Comparison of ENCODE assay signal across 13 mouse cellular contexts in the genomic region with DNA sequence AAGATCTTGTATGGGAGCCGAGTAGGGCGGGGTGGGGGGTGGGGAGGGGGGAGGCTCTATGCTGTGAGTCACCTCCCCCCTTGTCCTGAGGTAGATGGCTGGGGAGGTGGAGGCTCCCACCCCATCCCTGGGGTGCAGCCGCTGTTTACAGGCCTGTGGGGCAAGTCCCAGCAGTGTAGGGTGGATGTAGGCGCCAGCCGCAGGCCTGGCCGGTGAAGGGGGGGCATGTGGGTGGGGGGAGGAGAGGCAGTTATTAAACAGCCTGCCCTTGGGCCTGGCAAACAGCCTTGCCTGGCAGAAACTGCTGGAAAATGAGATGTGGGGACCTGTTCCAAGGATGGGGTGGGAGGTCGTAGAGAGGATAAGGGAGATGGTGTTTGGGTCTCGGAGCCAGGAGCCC. TPM values are rescaled to one million over a fixed set of nuclear protein-coding genes. Genes with fewer than 3 reads are reported as not detected.
DNase-seq lines count a peak whose midpoint lies in the region; ATAC-seq and TF ChIP-seq lines count a peak whose summit lies in the region.
"Had no signal": no experiment of that assay in that cellular context is flagged by ENCODE, and none has a peak within 500 bp of the region (broad histone marks: within the 10 kb centered on the region; RNA-seq: fewer than 3 reads in every experiment).

No protein-coding gene starts in this region.

- peak overlapping the region; percentile 12; the same call in 1 of the 2 replicates for H3K9ac ChIP-seq in limb, embryonic 11.5 days (ENCODE audit: low read length)
- H3K9ac ChIP-seq: forebrain, embryonic 12.5 days; kidney, embryonic 15.5 days had no signal

- H3K27me3 ChIP-seq in limb, embryonic 11.5 days (ENCODE audit: control insufficient read depth, insufficient read depth, low read length) = no peaks in the 10 kb centered on the region
- H3K27me3 ChIP-seq in thymus, adult 2 months (ENCODE audit: control insufficient read depth, insufficient read depth, low read length) = no peaks in the 10 kb centered on the region
- H3K27me3 ChIP-seq: forebrain, embryonic 12.5 days; kidney, embryonic 15.5 days had no signal

- peak overlapping the region; percentile 76 for H3K27ac ChIP-seq in limb, embryonic 11.5 days (replicated peaks; ENCODE audit: low read depth, low read length)
- H3K27ac ChIP-seq in thymus, adult 2 months (ENCODE audit: control insufficient read depth, insufficient read depth, low read length) = no peak overlapping the region
- H3K27ac ChIP-seq: forebrain, embryonic 12.5 days; kidney, embryonic 15.5 days had no signal

- no peak overlapping the region for H3K4me2 ChIP-seq in limb, embryonic 11.5 days (ENCODE audit: low read depth, severe bottlenecking)
- H3K4me2 ChIP-seq: forebrain, embryonic 12.5 days; kidney, embryonic 15.5 days; liver, embryonic 11.5 days had no signal

- intact Hi-C loops in heart, postnatal 14 days (cut with DNase I) = no loop called here

- peak; percentile 37 for DNase-seq in heart, postnatal 4 days
- no peak for DNase-seq in heart, postnatal 14 days
- peak; percentile 47 to 68 for DNase-seq in urinary bladder, postnatal 36 days (ENCODE audit: low spot score in 2 of 2)
- DNase-seq in urinary bladder, postnatal 10 days (ENCODE audit: low spot score) = no peak
- DNase-seq in limb, embryonic 11.5 days (ENCODE audit: low spot score) = no peak
- DNase-seq in thymus, adult 2 months = no peak
- DNase-seq in kidney, adult 11 months = no peak
- DNase-seq: cerebellum, postnatal 36 days; gastrocnemius, postnatal 36 days; thymus, adult 18-20 months had no signal

- no peaks in the 10 kb centered on the region for H3K9me3 ChIP-seq in limb, embryonic 11.5 days (ENCODE audit: control insufficient read depth, low read length)
- H3K9me3 ChIP-seq: forebrain, embryonic 12.5 days; kidney, embryonic 15.5 days had no signal

- H3K36me3 ChIP-seq in limb, embryonic 11.5 days (ENCODE audit: control insufficient read depth, insufficient read depth, low read length) = no peaks in the 10 kb centered on the region
- H3K36me3 ChIP-seq in thymus, adult 2 months (ENCODE audit: control insufficient read depth, insufficient read depth, low read length) = no peaks in the 10 kb centered on the region
- H3K36me3 ChIP-seq: forebrain, embryonic 12.5 days; kidney, embryonic 15.5 days had no signal

- TF ChIP-seq CTCF in thymus, adult 2 months (IDR thresholded peaks at IDR 0.05; ENCODE audit: borderline replicate concordance, control insufficient read depth, extremely low read depth, insufficient read depth, low read length, poor library complexity) = no peak

- 41% methylated on average over 8 of the region's 8 CpGs for WGBS in limb, embryonic 11.5 days
- WGBS in thymus, adult 2 months = 72% methylated on average over 8 of the region's 8 CpGs

- no peak overlapping the region for H3K4me3 ChIP-seq in limb, embryonic 11.5 days (ENCODE audit: low read depth, low read length)
- H3K4me3 ChIP-seq in thymus, adult 2 months (ENCODE audit: control insufficient read depth, insufficient read depth, low read length) = no peak overlapping the region
- H3K4me3 ChIP-seq: forebrain, embryonic 12.5 days; kidney, embryonic 15.5 days had no signal

- peak; percentile 75 for ATAC-seq in limb, embryonic 11.5 days (ENCODE audit: insufficient number of reproducible peaks, low FRiP score, low TSS enrichment, low read depth)

- TF ChIP-seq POLR2A in thymus, adult 2 months (IDR thresholded peaks at IDR 0.05; ENCODE audit: control insufficient read depth, extremely low read depth, insufficient read depth, low read length, poor library complexity) = no peak

- peaks cover 38% of the 10 kb centered on the region for H3K4me1 ChIP-seq in limb, embryonic 11.5 days (ENCODE audit: control insufficient read depth, insufficient read depth, low read length)
- no peaks in the 10 kb centered on the region for H3K4me1 ChIP-seq in thymus, adult 2 months (replicated peaks; ENCODE audit: control insufficient read depth, insufficient read depth, low read length)
- H3K4me1 ChIP-seq: forebrain, embryonic 12.5 days had no signal

RNA-seq across cellular contexts. Expression of a gene that starts 7.0 kb away (rescaled TPM):
- under 1 TPM in 1 of 2 experiments, not detected in 1; 0.14 TPM for total RNA-seq in heart, postnatal 4 days (2021)
- under 1 TPM in 1 of 2 experiments, not detected in 1; 0.15 TPM for total RNA-seq in heart, postnatal 14 days (2021)
- 1.2 and 1.6 TPM in 2 replicates for polyA plus RNA-seq in limb, embryonic 11.5 days (2014; fragmentation: Nextera tagmentation; extraction: Ambion mirVana)
- polyA plus RNA-seq in thymus, adult 2 months (2012; rRNA removed) = 5.2 and 7.5 TPM in 2 replicates
- total RNA-seq: gastrocnemius, postnatal 36 days had no signal
- polyA plus RNA-seq: liver, embryonic 11.5 days had no signal

RNA-seq across cellular contexts. Expression of a gene that starts 41.1 kb away (rescaled TPM):
- total RNA-seq in heart, postnatal 4 days (2021) = 100 to 1,000 TPM; 204 to 217 TPM
- 100 to 1,000 TPM; 125 to 129 TPM for total RNA-seq in heart, postnatal 14 days (2021)
- 799 and 884 TPM in 2 replicates for polyA plus RNA-seq in limb, embryonic 11.5 days (2014; fragmentation: Nextera tagmentation; extraction: Ambion mirVana)
- 176 and 220 TPM in 2 replicates for polyA plus RNA-seq in thymus, adult 2 months (2012; rRNA removed)

RNA-seq across cellular contexts. Expression of a gene that starts 58.1 kb away (rescaled TPM):
- 100 to 1,000 TPM; 174 to 191 TPM for total RNA-seq in heart, postnatal 4 days (2021)
- total RNA-seq in heart, postnatal 14 days (2021) = 10 to 100 TPM; 16.0 to 34.1 TPM
- 422 and 448 TPM in 2 replicates for polyA plus RNA-seq in limb, embryonic 11.5 days (2014; fragmentation: Nextera tagmentation; extraction: Ambion mirVana)
- 59.2 and 85.6 TPM in 2 replicates for polyA plus RNA-seq in thymus, adult 2 months (2012; rRNA removed)

Comparison
In these comparisons a context has a peak if more than half of its experiments do, and no peak if none do; other contexts are left out.
1. DNase-seq: peak in heart, postnatal 4 days (single experiment) and urinary bladder, postnatal 36 days (2 of 2); none in heart, postnatal 14 days (0 of 2), urinary bladder, postnatal 10 days (single experiment), limb, embryonic 11.5 days (single experiment), thymus, adult 2 months (single experiment) and kidney, adult 11 months (single experiment).
2. RNA of a gene that starts 58.1 kb away (total RNA-seq): 174 to 191 TPM in heart, postnatal 4 days; 16.0 to 34.1 TPM in heart, postnatal 14 days; every median in the first group is over 4 times any median in the second.